Mouse (Mus musculus) thymus, adult 2 months (tissue): ENCODE measurements around the gene Spata13. TPM values are rescaled to one million over a fixed set of nuclear protein-coding genes. Genes with fewer than 3 reads are reported as not detected.

Experiments used
- DNase-seq: peaks from one replicate; pipeline ENCODE4 v3.0.0; 2021
- H3K27ac ChIP-seq: fragments of 200-500 bp; 2 replicates; pipeline ENCODE4 v1.5.1; 2012; ENCODE audit warnings: low read length, control low read depth; ENCODE audit not compliant: control insufficient read depth, insufficient read depth
- H3K27me3 ChIP-seq: fragments of 200-500 bp; 2 replicates; pipeline ENCODE4 v1.6.1; 2012; ENCODE audit warnings: mild to moderate bottlenecking, low read length, moderate library complexity, mixed read lengths; ENCODE audit not compliant: control insufficient read depth, insufficient read depth
- H3K36me3 ChIP-seq: fragments of 200-500 bp; 2 replicates; pipeline ENCODE4 v1.6.1; 2012; ENCODE audit warnings: mild to moderate bottlenecking, low read length, moderate library complexity; ENCODE audit not compliant: control insufficient read depth, insufficient read depth
- H3K4me1 ChIP-seq: fragments of 200-500 bp; replicated peaks from 2 replicates; pipeline ENCODE4 v1.6.1; 2012; ENCODE audit warnings: low read length; ENCODE audit not compliant: control insufficient read depth, insufficient read depth
- H3K4me3 ChIP-seq: fragments of 200-500 bp; 2 replicates; pipeline ENCODE4 v1.5.1; 2012; ENCODE audit warnings: mild to moderate bottlenecking, low read length, control low read depth, moderate library complexity; ENCODE audit not compliant: control insufficient read depth, insufficient read depth
- CTCF ChIP-seq: fragments of 200-500 bp; IDR thresholded peaks from 2 replicates; pipeline ENCODE4 v1.5.1; 2012; ENCODE audit warnings: mild to moderate bottlenecking, control low read depth, low read length, moderate library complexity, borderline replicate concordance; ENCODE audit not compliant: control insufficient read depth, poor library complexity, insufficient read depth; ENCODE audit errors: extremely low read depth
- POLR2A ChIP-seq: fragments of 200-500 bp; IDR thresholded peaks from 2 replicates; pipeline ENCODE4 v1.6.1; 2012; ENCODE audit warnings: mild to moderate bottlenecking, low read length, control low read depth, moderate library complexity; ENCODE audit not compliant: control insufficient read depth, poor library complexity, insufficient read depth; ENCODE audit errors: extremely low read depth
- WGBS: fragments of 180-500 bp; shearing (Covaris S2); methylation state at CpG from one replicate; pipeline ENCODE4 v1.1.7; 2018; 5-methylcytosine and 5-hydroxymethylcytosine counted together
- polyA plus RNA-seq: library from polyadenylated mRNA; depleted of rRNA; stranded (reverse); fragments of >200 nt; gene quantifications from 2 replicates; pipeline ENCODE4 v1.2.3, GENCODE M21; 2012

Spata13 gene
- polyA plus RNA-seq, 1 experiment: 80.6 TPM

GRCm38 (mm10) chr14:60659498-60659897 is 25.7 kb downstream of the Spata13 start:
- no peak for DNase-seq
- TF ChIP-seq CTCF (no peak), POLR2A (no peak)

GRCm38 (mm10) chr14:60660591-60660990 is 26.8 kb downstream of the Spata13 start:
- Histone ChIP-seq H3K27ac (no peak overlapping the region), H3K4me3 (no peak overlapping the region), H3K36me3 (no peaks in the 10 kb centered on the region), H3K4me1 (peaks cover 3% of the 10 kb centered on the region; the same call in 1 of the 2 replicates), H3K27me3 (no peaks in the 10 kb centered on the region)
- 95% methylated on average over 8 of the region's 8 CpGs for WGBS
- DNase-seq: no peak
- no peak for TF ChIP-seq POLR2A
- TF ChIP-seq CTCF: no peak

More at GRCm38 (mm10) chr14:60659498-60659897, 25.7 kb downstream of the Spata13 start:
- Histone ChIP-seq H3K4me3 (no peak overlapping the region), H3K4me1 (no peaks in the 10 kb centered on the region), H3K36me3 (no peaks in the 10 kb centered on the region), H3K27ac (no peak overlapping the region), H3K27me3 (no peaks in the 10 kb centered on the region)
- WGBS: 93% methylated on average over 8 of the region's 8 CpGs

GRCm38 (mm10) chr14:60661281-60661680 is 27.5 kb downstream of the Spata13 start:
- H3K4me3 ChIP-seq: no peak overlapping the region
- no peaks in the 10 kb centered on the region for H3K36me3 ChIP-seq
- no peak for TF ChIP-seq CTCF
- no peaks in the 10 kb centered on the region for H3K27me3 ChIP-seq
- H3K4me1 ChIP-seq: peaks cover 4% of the 10 kb centered on the region
- DNase-seq: no peak
- 99% methylated on average over 5 of the region's 5 CpGs for WGBS
- no peak overlapping the region for H3K27ac ChIP-seq

GRCm38 (mm10) chr14:60663309-60663940 is 29.6 kb downstream of the Spata13 start:
- peaks cover 9% of the 10 kb centered on the region for H3K4me1 ChIP-seq
- H3K4me3 ChIP-seq: no peak overlapping the region
- H3K27ac ChIP-seq: no peak overlapping the region
- no peaks in the 10 kb centered on the region for H3K36me3 ChIP-seq
- no peaks in the 10 kb centered on the region for H3K27me3 ChIP-seq
- 96% methylated on average over 11 of the region's 11 CpGs for WGBS
- DNase-seq: no peak
- TF ChIP-seq CTCF (no peak), POLR2A (no peak)

GRCm38 (mm10) chr14:60664641-60665040 is 30.8 kb downstream of the Spata13 start:
- WGBS: 96% methylated on average over 4 of the region's 4 CpGs
- Histone ChIP-seq H3K4me1 (peaks cover 9% of the 10 kb centered on the region), H3K4me3 (no peak overlapping the region), H3K36me3 (no peaks in the 10 kb centered on the region), H3K27me3 (no peaks in the 10 kb centered on the region), H3K27ac (no peak overlapping the region)
- DNase-seq: no peak
- TF ChIP-seq POLR2A: no peak
- no peak for TF ChIP-seq CTCF

- Histone ChIP-seq H3K36me3 (no peaks in the 10 kb centered on the region), H3K4me3 (no peak overlapping the region), H3K4me1 (peaks cover 9% of the 10 kb centered on the region), H3K27ac (no peak overlapping the region), H3K27me3 (no peaks in the 10 kb centered on the region)
- TF ChIP-seq POLR2A (no peak), CTCF (no peak)
- WGBS: 71% methylated on average over 6 of the region's 6 CpGs
- no peak for DNase-seq
These were observed 31.5 kb downstream of the Spata13 start for GRCm38 (mm10) chr14:60665263-60665662.

- Histone ChIP-seq H3K36me3 (no peaks in the 10 kb centered on the region), H3K4me3 (no peak overlapping the region), H3K4me1 (peaks cover 9% of the 10 kb centered on the region), H3K27ac (no peak overlapping the region), H3K27me3 (no peaks in the 10 kb centered on the region)
- WGBS: 6% methylated on average over 7 of the region's 7 CpGs
- peak; percentile 53 for DNase-seq
- no peak for TF ChIP-seq CTCF
- TF ChIP-seq POLR2A: no peak
These were observed 32.5 kb downstream of the Spata13 start for GRCm38 (mm10) chr14:60666252-60666651.
